17 mouse cellular contexts compared by ENCODE assay signal in the genomic region with DNA sequence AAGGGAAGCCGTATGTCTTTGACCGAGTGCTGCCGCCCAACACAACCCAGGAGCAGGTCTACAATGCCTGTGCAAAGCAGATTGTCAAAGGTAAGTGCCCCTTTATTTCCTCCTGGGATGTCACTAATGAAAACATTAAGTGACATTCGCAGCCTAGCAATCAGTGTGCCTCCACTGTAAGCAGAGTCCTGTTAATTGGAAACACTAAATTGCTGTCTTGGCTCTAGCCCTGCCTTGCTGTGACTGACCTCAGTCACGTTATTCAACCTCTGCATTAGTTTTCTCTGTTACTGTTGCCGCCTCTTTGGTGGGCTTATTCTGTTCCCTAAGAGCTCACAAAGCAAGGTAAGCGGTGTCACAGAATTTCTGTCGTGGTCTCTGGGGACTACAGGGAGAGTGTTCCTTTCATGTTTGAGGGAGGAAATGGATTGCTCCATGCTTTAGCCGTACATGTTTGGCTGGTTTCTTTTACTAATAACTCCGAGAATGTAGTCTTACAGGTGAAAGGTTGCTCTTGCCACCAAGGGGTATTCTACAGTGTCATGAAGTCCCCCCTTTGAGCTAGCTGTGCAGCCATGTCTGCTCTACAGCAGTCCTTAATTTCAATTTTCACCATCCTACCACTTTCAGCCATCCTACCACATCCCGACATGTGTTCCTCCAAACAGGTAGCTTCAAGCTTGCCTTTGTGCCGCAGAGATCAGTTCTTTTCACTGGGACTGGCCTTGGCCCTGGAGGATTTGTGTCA. TPM values are rescaled to one million over a fixed set of nuclear protein-coding genes. Genes with fewer than 3 reads are reported as not detected.
A peak's percentile ranks its signal among the peaks of the same experiment; 100 is the strongest.
DNase-seq lines count a peak whose midpoint lies in the region; ATAC-seq lines count a peak whose summit lies in the region.
"Had no signal": no experiment of that assay in that cellular context is flagged by ENCODE, and none has a peak within 500 bp of the region (broad histone marks: within the 10 kb centered on the region; RNA-seq: fewer than 3 reads in every experiment).

No protein-coding gene starts in this region.

- no peaks in the 10 kb centered on the region for H3K27me3 ChIP-seq in embryonic facial prominence, embryonic 10.5 days (replicated peaks; ENCODE audit: low read depth, poor library complexity, severe bottlenecking)
- no peaks in the 10 kb centered on the region for H3K27me3 ChIP-seq in forebrain, embryonic 12.5 days
- H3K27me3 ChIP-seq in hindbrain, embryonic 13.5 days, result no peaks in the 10 kb centered on the region
- H3K27me3 ChIP-seq in midbrain, embryonic 13.5 days, result no peaks in the 10 kb centered on the region
- H3K27me3 ChIP-seq: limb, embryonic 15.5 days had no signal

- no peak overlapping the region for H3K4me3 ChIP-seq in embryonic facial prominence, embryonic 10.5 days
- no peak overlapping the region for H3K4me3 ChIP-seq in forebrain, embryonic 12.5 days (replicated peaks)
- no peak overlapping the region for H3K4me3 ChIP-seq in hindbrain, embryonic 13.5 days
- H3K4me3 ChIP-seq in midbrain, embryonic 13.5 days (replicated peaks), result no peak overlapping the region
- H3K4me3 ChIP-seq: erythroblast, embryonic 14.5 days; gastrocnemius, adult 2 months; heart, adult 2 months; limb, embryonic 15.5 days had no signal

- H3K4me1 ChIP-seq in embryonic facial prominence, embryonic 10.5 days, result peaks cover 34% of the 10 kb centered on the region
- H3K4me1 ChIP-seq in forebrain, embryonic 12.5 days, result peaks cover 52% of the 10 kb centered on the region
- H3K4me1 ChIP-seq in hindbrain, embryonic 13.5 days (replicated peaks), result peaks cover 72% of the 10 kb centered on the region
- H3K4me1 ChIP-seq in midbrain, embryonic 13.5 days (replicated peaks), result peaks cover 69% of the 10 kb centered on the region
- H3K4me1 ChIP-seq: limb, embryonic 15.5 days had no signal

- no peak overlapping the region for H3K9ac ChIP-seq in forebrain, embryonic 12.5 days
- H3K9ac ChIP-seq in hindbrain, embryonic 13.5 days, result peak overlapping the region; percentile 55; the same call in 1 of the 2 replicates
- H3K9ac ChIP-seq in midbrain, embryonic 13.5 days (replicated peaks), result peak overlapping the region; percentile 21; the same call in 1 of the 2 replicates
- H3K9ac ChIP-seq: limb, embryonic 15.5 days; liver, postnatal 0 days had no signal

- WGBS in embryonic facial prominence, embryonic 10.5 days, result 57% methylated on average over 12 of the region's 12 CpGs
- 60% methylated on average over 12 of the region's 12 CpGs for WGBS in forebrain, embryonic 12.5 days
- WGBS in hindbrain, embryonic 13.5 days, result 56% methylated on average over 12 of the region's 12 CpGs
- 57% methylated on average over 12 of the region's 12 CpGs for WGBS in midbrain, embryonic 13.5 days

- peak overlapping the region; percentile 12; the same call in 1 of the 2 replicates for H3K27ac ChIP-seq in embryonic facial prominence, embryonic 10.5 days (replicated peaks)
- peak overlapping the region; percentile 84 for H3K27ac ChIP-seq in forebrain, embryonic 12.5 days
- peak overlapping the region; percentile 89 for H3K27ac ChIP-seq in hindbrain, embryonic 13.5 days
- peak overlapping the region; percentile 89 for H3K27ac ChIP-seq in midbrain, embryonic 13.5 days
- H3K27ac ChIP-seq: gastrocnemius, adult 2 months; heart, adult 2 months; limb, embryonic 15.5 days had no signal

- no peak overlapping the region for H3K4me2 ChIP-seq in forebrain, embryonic 12.5 days
- 0 out of 2 replicates have a peak overlapping the region, but pooled peaks have one; percentile 8 for H3K4me2 ChIP-seq in hindbrain, embryonic 13.5 days
- 0 out of 2 replicates have a peak overlapping the region, but pooled peaks have one; percentile 7 for H3K4me2 ChIP-seq in midbrain, embryonic 13.5 days (replicated peaks)
- H3K4me2 ChIP-seq: limb, embryonic 15.5 days had no signal

- no peak for DNase-seq in embryonic facial prominence, embryonic 10.5 days (ENCODE audit: low spot score)
- DNase-seq in thymus, adult 18-20 months, result no peak
- no peak for DNase-seq in testis, postnatal 14 days (ENCODE audit: low spot score)
- DNase-seq in urinary bladder, postnatal 25 days (ENCODE audit: low spot score), result no peak
- no peak for DNase-seq in right cerebral cortex, adult 18-20 months
- DNase-seq: adrenal gland, adult 2 months; gastrocnemius, adult 2 months; heart, adult 2 months; liver, postnatal 0 days; lung, postnatal 36 days had no signal

- peaks cover 21% of the 10 kb centered on the region for H3K36me3 ChIP-seq in embryonic facial prominence, embryonic 10.5 days (replicated peaks)
- peaks cover 4% of the 10 kb centered on the region; the same call in 1 of the 2 replicates for H3K36me3 ChIP-seq in forebrain, embryonic 12.5 days (replicated peaks)
- H3K36me3 ChIP-seq in hindbrain, embryonic 13.5 days, result no peaks in the 10 kb centered on the region
- H3K36me3 ChIP-seq in midbrain, embryonic 13.5 days, result 0 out of 2 replicates have a peak, but pooled peaks cover 3% of the 10 kb centered on the region
- H3K36me3 ChIP-seq: G1E; limb, embryonic 15.5 days had no signal

- no peaks in the 10 kb centered on the region for H3K9me3 ChIP-seq in embryonic facial prominence, embryonic 10.5 days
- no peaks in the 10 kb centered on the region for H3K9me3 ChIP-seq in forebrain, embryonic 12.5 days
- no peaks in the 10 kb centered on the region for H3K9me3 ChIP-seq in hindbrain, embryonic 13.5 days
- no peaks in the 10 kb centered on the region for H3K9me3 ChIP-seq in midbrain, embryonic 13.5 days
- H3K9me3 ChIP-seq: G1E; limb, embryonic 15.5 days had no signal

- peak; percentile 42 for ATAC-seq in forebrain, embryonic 12.5 days (ENCODE audit: low FRiP score)
- ATAC-seq in hindbrain, embryonic 13.5 days (ENCODE audit: low FRiP score), result peak; percentile 32
- ATAC-seq in midbrain, embryonic 13.5 days, result peak; percentile 67
- ATAC-seq: intestine, embryonic 16.5 days; liver, postnatal 0 days had no signal

RNA-seq across cellular contexts. Expression of a gene that starts 52.8 kb away (rescaled TPM):
- polyA plus RNA-seq in embryonic facial prominence, embryonic 10.5 days (2016; fragmentation: Nextera tagmentation; extraction: Ambion mirVana), result 30.4 and 30.8 TPM in 2 replicates
- 135 and 149 TPM in 2 replicates for polyA plus RNA-seq in forebrain, embryonic 12.5 days (2016; fragmentation: Nextera tagmentation; extraction: Ambion mirVana)
- 178 and 186 TPM in 2 replicates for polyA plus RNA-seq in hindbrain, embryonic 13.5 days (2015; fragmentation: Nextera tagmentation; extraction: Ambion mirVana)
- polyA plus RNA-seq in midbrain, embryonic 13.5 days (2015; fragmentation: Nextera tagmentation; extraction: Ambion mirVana), result 180 and 183 TPM in 2 replicates
- polyA plus RNA-seq: erythroblast, embryonic 14.5 days had no signal

Comparison
In these comparisons a context has a peak if more than half of its experiments do, and no peak if none do; other contexts are left out.
1. H3K27ac ChIP-seq: peak in every context shown above with its lines; median percentile 89 in hindbrain, embryonic 13.5 days; 89 in midbrain, embryonic 13.5 days; 84 in forebrain, embryonic 12.5 days; 12 in embryonic facial prominence, embryonic 10.5 days.